22 mouse cellular contexts compared by ENCODE assay signal in the genomic region with DNA sequence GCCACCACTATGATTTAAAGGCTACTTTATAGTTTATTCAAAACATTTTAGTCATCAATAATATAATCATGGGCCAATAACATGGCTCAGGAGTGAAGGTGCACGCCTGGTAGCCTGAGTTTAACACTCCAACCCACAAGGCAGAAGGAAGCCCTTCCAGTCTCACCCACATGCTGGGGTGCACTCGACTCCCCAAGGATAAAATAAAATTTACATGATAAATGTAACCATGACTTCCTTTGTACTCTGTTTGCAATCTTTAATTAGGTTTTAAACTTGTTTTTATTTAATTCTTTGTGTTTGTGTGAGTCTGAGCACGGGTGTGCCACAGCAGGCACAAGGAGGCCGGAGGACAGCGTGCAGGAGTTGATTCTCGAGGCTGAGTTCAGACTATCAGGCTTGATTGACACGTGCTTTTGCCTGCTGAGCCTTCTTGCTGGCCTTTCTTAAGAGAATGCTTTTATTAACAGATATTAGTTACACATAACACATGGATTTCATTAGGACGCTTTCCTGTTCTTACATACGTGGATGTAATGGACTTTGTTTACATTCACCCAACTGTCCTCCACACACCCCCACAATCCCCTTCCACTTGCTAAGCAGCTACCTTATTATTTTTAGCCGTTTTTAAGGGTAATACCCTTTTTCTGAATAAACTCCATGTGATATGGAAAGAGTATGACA. TPM values are rescaled to one million over a fixed set of nuclear protein-coding genes. Genes with fewer than 3 reads are reported as not detected.
DNase-seq lines count a peak whose midpoint lies in the region; ATAC-seq and TF ChIP-seq lines count a peak whose summit lies in the region.
"Had no signal": no experiment of that assay in that cellular context is flagged by ENCODE, and none has a peak within 500 bp of the region (broad histone marks: within the 10 kb centered on the region; RNA-seq: fewer than 3 reads in every experiment).

No protein-coding gene starts in this region.

- no peaks in the 10 kb centered on the region for H3K9me3 ChIP-seq in heart, embryonic 11.5 days (replicated peaks; ENCODE audit: control insufficient read depth, low read length)
- no peaks in the 10 kb centered on the region for H3K9me3 ChIP-seq in intestine, postnatal 0 days (ENCODE audit: control insufficient read depth)
- no peaks in the 10 kb centered on the region for H3K9me3 ChIP-seq in intestine, embryonic 15.5 days
- no peaks in the 10 kb centered on the region for H3K9me3 ChIP-seq in CH12.LX (replicated peaks; ENCODE audit: low read length)
- no peaks in the 10 kb centered on the region for H3K9me3 ChIP-seq in MEL (replicated peaks; ENCODE audit: insufficient read depth, low read length)
- no peaks in the 10 kb centered on the region for H3K9me3 ChIP-seq in kidney, embryonic 14.5 days (ENCODE audit: control insufficient read depth, low read length)
- H3K9me3 ChIP-seq: embryonic facial prominence, embryonic 12.5 days; hindbrain, embryonic 12.5 days; liver, embryonic 12.5 days; midbrain, embryonic 13.5 days; neural tube, embryonic 13.5 days had no signal

- H3K79me2 ChIP-seq in CH12.LX (replicated peaks; ENCODE audit: control insufficient read depth, extremely low read depth, insufficient read depth, poor library complexity, severe bottlenecking): no peaks in the 10 kb centered on the region
- no peaks in the 10 kb centered on the region for H3K79me2 ChIP-seq in MEL (ENCODE audit: control insufficient read depth, insufficient read depth, low read length, poor library complexity)

- H3K36me3 ChIP-seq in heart, embryonic 11.5 days (ENCODE audit: control insufficient read depth, insufficient read depth, low read length): no peaks in the 10 kb centered on the region
- H3K36me3 ChIP-seq in intestine, postnatal 0 days (ENCODE audit: control insufficient read depth, insufficient read depth): no peaks in the 10 kb centered on the region
- no peaks in the 10 kb centered on the region for H3K36me3 ChIP-seq in intestine, embryonic 15.5 days
- H3K36me3 ChIP-seq in CH12.LX (replicated peaks in 1 of 2; ENCODE audit: control insufficient read depth in 1 of 2, insufficient read depth in 1 of 2, low read length in 1 of 2) (no peaks in the 10 kb centered on the region), MEL (ENCODE audit: control insufficient read depth in 1 of 2, insufficient read depth in 2 of 2, low read length in 2 of 2) (no peaks in the 10 kb centered on the region)
- 0 out of 2 replicates have a peak, but pooled peaks cover 2% of the 10 kb centered on the region for H3K36me3 ChIP-seq in kidney, embryonic 14.5 days (ENCODE audit: control insufficient read depth, insufficient read depth, low read length)
- H3K36me3 ChIP-seq: hindbrain, embryonic 12.5 days; liver, embryonic 12.5 days; midbrain, embryonic 13.5 days; neural tube, embryonic 13.5 days had no signal

- peaks cover 46% of the 10 kb centered on the region for H3K4me1 ChIP-seq in heart, embryonic 11.5 days (ENCODE audit: control insufficient read depth, insufficient read depth, low read length)
- H3K4me1 ChIP-seq in intestine, postnatal 0 days (replicated peaks; ENCODE audit: control insufficient read depth, insufficient read depth, low read length): no peaks in the 10 kb centered on the region
- peaks cover 24% of the 10 kb centered on the region for H3K4me1 ChIP-seq in intestine, embryonic 15.5 days (replicated peaks)
- H3K4me1 ChIP-seq in CH12.LX (ENCODE audit: control insufficient read depth in 1 of 2, insufficient read depth in 2 of 2): peaks cover 5 to 12% of the 10 kb centered on the region in 2 experiments
- no peaks in the 10 kb centered on the region for H3K4me1 ChIP-seq in MEL (ENCODE audit: control insufficient read depth in 1 of 2, insufficient read depth in 2 of 2, low read length in 2 of 2)
- peaks cover 22% of the 10 kb centered on the region for H3K4me1 ChIP-seq in kidney, embryonic 14.5 days (ENCODE audit: control insufficient read depth, insufficient read depth, low read length)

- in situ Hi-C loops in CH12.LX (cut with MboI; ENCODE audit: low pct_ligation_motif_present, low pct_unique_long_range_greater_than_20kb, low sequenced_read_pairs): no loop called here

- WGBS in heart, embryonic 11.5 days (ENCODE audit: insufficient replicate concordance): 54% methylated on average over 10 of the region's 10 CpGs
- 62% methylated on average over 10 of the region's 10 CpGs for WGBS in intestine, postnatal 0 days
- 60% methylated on average over 10 of the region's 10 CpGs for WGBS in intestine, embryonic 15.5 days
- 62% methylated on average over 10 of the region's 10 CpGs for whole genome bisulfite sequencing in kidney, embryonic 14.5 days

- dilution Hi-C loops in CH12.LX (cut with MboI; ENCODE audit: extremely low pct_ligation_motif_present, extremely low pct_unique_long_range_greater_than_20kb, low sequenced_read_pairs): no loop called here

- H3K4me2 ChIP-seq in heart, embryonic 11.5 days: peak overlapping the region; percentile 21
- H3K4me2 ChIP-seq in intestine, postnatal 0 days (replicated peaks; ENCODE audit: low read depth): no peak overlapping the region
- H3K4me2 ChIP-seq in intestine, embryonic 15.5 days (replicated peaks): no peak overlapping the region
- peak overlapping the region; percentile 67 for H3K4me2 ChIP-seq in CH12.LX (ENCODE audit: insufficient read depth, low read depth, poor library complexity, severe bottlenecking)
- no peak overlapping the region for H3K4me2 ChIP-seq in kidney, embryonic 14.5 days (replicated peaks; ENCODE audit: low read depth, low read length)
- H3K4me2 ChIP-seq: embryonic facial prominence, embryonic 12.5 days; hindbrain, embryonic 12.5 days; liver, embryonic 12.5 days; lung, embryonic 14.5 days; midbrain, embryonic 13.5 days; neural tube, embryonic 13.5 days had no signal

- TF ChIP-seq RAD21 in CH12.LX (IDR thresholded peaks at IDR 0.05; ENCODE audit: low read depth, low read length) (no peak), MEL (IDR thresholded peaks at IDR 0.05; ENCODE audit: low read depth, low read length) (no peak)

- peak overlapping the region; percentile 3; the same call in 1 of the 2 replicates for H3K27ac ChIP-seq in heart, embryonic 11.5 days (ENCODE audit: low read depth, low read length)
- peak overlapping the region; percentile 41; the same call in 1 of the 2 replicates for H3K27ac ChIP-seq in intestine, postnatal 0 days (ENCODE audit: low read depth, low read length)
- H3K27ac ChIP-seq in intestine, embryonic 15.5 days: no peak overlapping the region
- H3K27ac ChIP-seq in CH12.LX (ENCODE audit: insufficient read depth, low read depth) (no peak overlapping the region), MEL (ENCODE audit: control insufficient read depth, low read depth, low read length) (no peak overlapping the region)
- no peak overlapping the region for H3K27ac ChIP-seq in kidney, embryonic 14.5 days (ENCODE audit: low read depth, low read length)
- H3K27ac ChIP-seq: hindbrain, embryonic 12.5 days; liver, embryonic 12.5 days; midbrain, embryonic 13.5 days; neural tube, embryonic 13.5 days had no signal

- no peak for TF ChIP-seq CTCF in intestine, postnatal 0 days (IDR thresholded peaks at IDR 0.05; ENCODE audit: low read depth)
- TF ChIP-seq CTCF in CH12.LX (conservative IDR thresholded peaks at IDR 0.05 in 1 of 2, IDR thresholded peaks at IDR 0.05 in 1 of 2; ENCODE audit: low read depth in 2 of 2, low read length in 2 of 2) (no peak), MEL (IDR thresholded peaks at IDR 0.05 in 2 of 3, conservative IDR thresholded peaks at IDR 0.05 in 1 of 3; ENCODE audit: control insufficient read depth in 1 of 3, insufficient read depth in 1 of 3, low read depth in 2 of 3, low read length in 3 of 3, poor library complexity in 1 of 3, severe bottlenecking in 1 of 3) (no peak)

- H3K9ac ChIP-seq in heart, embryonic 11.5 days (ENCODE audit: low read depth, low read length): no peak overlapping the region
- no peak overlapping the region for H3K9ac ChIP-seq in intestine, postnatal 0 days (ENCODE audit: low read depth, low read length)
- no peak overlapping the region for H3K9ac ChIP-seq in intestine, embryonic 15.5 days
- H3K9ac ChIP-seq in CH12.LX (ENCODE audit: insufficient read depth, low read depth) (no peak overlapping the region), MEL (ENCODE audit: control insufficient read depth, low read depth, low read length, poor library complexity, severe bottlenecking) (no peak overlapping the region)
- H3K9ac ChIP-seq in kidney, embryonic 14.5 days (ENCODE audit: low read depth, low read length): no peak overlapping the region
- H3K9ac ChIP-seq: embryonic facial prominence, embryonic 12.5 days; forebrain, postnatal 0 days; hindbrain, embryonic 12.5 days; liver, embryonic 12.5 days; lung, embryonic 14.5 days; midbrain, embryonic 13.5 days; neural tube, embryonic 13.5 days had no signal

- no peak for ATAC-seq in heart, embryonic 11.5 days (replicated peaks; ENCODE audit: insufficient number of reproducible peaks, low FRiP score, low TSS enrichment)
- no peak for ATAC-seq in intestine, postnatal 0 days
- ATAC-seq in intestine, embryonic 15.5 days: no peak
- ATAC-seq in kidney, embryonic 14.5 days (ENCODE audit: low FRiP score, low TSS enrichment): no peak
- ATAC-seq: forebrain, postnatal 0 days; liver, embryonic 12.5 days; midbrain, embryonic 13.5 days had no signal

- no peak for DNase-seq in heart, adult 8-10 months (ENCODE audit: low spot score)
- no peak for DNase-seq in CH12.LX (ENCODE audit: extremely low read depth)
- no peak for DNase-seq in MEL (ENCODE audit: low read depth, low spot score)
- no peak for DNase-seq in adrenal gland, postnatal 25 days
- DNase-seq: B cell, adult 2 months; cerebellum, adult 2 months; cerebellum, postnatal 36 days; forebrain, postnatal 0 days; kidney, adult 9 months; kidney, postnatal 36 days; right cerebral cortex, adult 18-20 months; thymus, postnatal 36 days had no signal

- no peaks in the 10 kb centered on the region for H3K27me3 ChIP-seq in heart, embryonic 11.5 days (ENCODE audit: control insufficient read depth, insufficient read depth, low read length)
- H3K27me3 ChIP-seq in intestine, postnatal 0 days (replicated peaks; ENCODE audit: control insufficient read depth, insufficient read depth, low read length): no peaks in the 10 kb centered on the region
- no peaks in the 10 kb centered on the region for H3K27me3 ChIP-seq in intestine, embryonic 15.5 days (replicated peaks)
- H3K27me3 ChIP-seq in CH12.LX (replicated peaks): no peaks in the 10 kb centered on the region
- peaks cover under 1 to 11% of the 10 kb centered on the region in 2 experiments for H3K27me3 ChIP-seq in MEL (ENCODE audit: control insufficient read depth in 1 of 2, insufficient read depth in 2 of 2, low read length in 2 of 2)
- H3K27me3 ChIP-seq in kidney, embryonic 14.5 days (ENCODE audit: control insufficient read depth, insufficient read depth, low read length): no peaks in the 10 kb centered on the region
- H3K27me3 ChIP-seq: embryonic facial prominence, embryonic 12.5 days; hindbrain, embryonic 12.5 days; liver, embryonic 12.5 days; midbrain, embryonic 13.5 days; neural tube, embryonic 13.5 days had no signal

- H3K4me3 ChIP-seq in heart, embryonic 11.5 days (ENCODE audit: low read depth, low read length): no peak overlapping the region
- no peak overlapping the region for H3K4me3 ChIP-seq in intestine, postnatal 0 days (ENCODE audit: low read depth, low read length)
- no peak overlapping the region for H3K4me3 ChIP-seq in intestine, embryonic 15.5 days (replicated peaks)
- H3K4me3 ChIP-seq in CH12.LX (replicated peaks in 1 of 3; ENCODE audit: low read depth in 2 of 3, low read length in 2 of 3, poor library complexity in 1 of 3): no peak overlapping the region
- peak overlapping the region; percentile 24 to 44; a peak in 2 of 4 replicates for H3K4me3 ChIP-seq in MEL (ENCODE audit: control insufficient read depth in 1 of 2, insufficient read depth in 1 of 2, low read depth in 2 of 2, low read length in 2 of 2)
- no peak overlapping the region for H3K4me3 ChIP-seq in kidney, embryonic 14.5 days (ENCODE audit: low read length)
- H3K4me3 ChIP-seq: embryonic facial prominence, embryonic 12.5 days; hindbrain, embryonic 12.5 days; liver, embryonic 12.5 days; midbrain, embryonic 13.5 days; neural tube, embryonic 13.5 days had no signal

- TF ChIP-seq POLR2A in CH12.LX (IDR thresholded peaks at IDR 0.05; ENCODE audit: low read depth, low read length): no peak
- TF ChIP-seq POLR2A in MEL (IDR thresholded peaks at IDR 0.05; ENCODE audit: control insufficient read depth in 1 of 2, insufficient read depth in 1 of 2, low read depth in 1 of 2, low read length in 2 of 2, poor library complexity in 1 of 2): no peak

- no peak for TF ChIP-seq EP300 in CH12.LX (IDR thresholded peaks at IDR 0.05; ENCODE audit: low read length)
- TF ChIP-seq EP300 in MEL (IDR thresholded peaks at IDR 0.05; ENCODE audit: low read depth in 1 of 2, low read length in 2 of 2): no peak

RNA-seq across cellular contexts. Expression of a gene that starts 13.3 kb away (rescaled TPM):
- polyA plus RNA-seq in heart, embryonic 11.5 days (2014; fragmentation: Nextera tagmentation; extraction: Ambion mirVana): 102 and 108 TPM in 2 replicates
- total RNA-seq in heart, adult 8-10 months (2022): 1 to 10 TPM; 3.6 to 4.4 (median 3.9) TPM
- 38.7 and 40.3 TPM in 2 replicates for polyA plus RNA-seq in intestine, postnatal 0 days (2015; fragmentation: Nextera tagmentation; extraction: Ambion mirVana)
- polyA plus RNA-seq in intestine, embryonic 15.5 days (2015; fragmentation: Nextera tagmentation; extraction: Ambion mirVana): 107 and 116 TPM in 2 replicates
- total RNA-seq in CH12.LX (2012; rRNA removed) (0.25 and 0.51 TPM in 2 replicates), CH12.LX (2014; rRNA removed) (0.22 and 0.43 TPM in 2 replicates), MEL (2012; rRNA removed) (0.13 and 0.23 TPM in 2 replicates)
- polyA plus RNA-seq in CH12.LX (2012; ENCODE audit: insufficient read length, low read depth) (1.3 and 1.5 TPM in 2 replicates), MEL (2012; ENCODE audit: insufficient read depth in 1 of 2, insufficient read length in 2 of 2, low read depth in 1 of 2, low replicate concordance in 2 of 2, missing spikeins in 1 of 2) (under 1 TPM in 1 of 2 experiments, not detected in 1; 0.86 TPM)
- total RNA-seq in adrenal gland, postnatal 25 days (2021): 10.4 and 11.6 TPM in 2 replicates
- 72.6 and 135 TPM in 2 replicates for polyA plus RNA-seq in kidney, embryonic 14.5 days (2014; fragmentation: Nextera tagmentation; extraction: Ambion mirVana)

Comparison
In these comparisons a context has a peak if more than half of its experiments do, and no peak if none do; other contexts are left out.
1. H3K27ac ChIP-seq: peak in heart, embryonic 11.5 days (single experiment) and intestine, postnatal 0 days (single experiment); none in intestine, embryonic 15.5 days (single experiment), CH12.LX (single experiment), MEL (single experiment) and kidney, embryonic 14.5 days (single experiment).
2. H3K4me2 ChIP-seq: peak in heart, embryonic 11.5 days (single experiment) and CH12.LX (single experiment); none in intestine, postnatal 0 days (single experiment), intestine, embryonic 15.5 days (single experiment) and kidney, embryonic 14.5 days (single experiment).
3. H3K4me3 ChIP-seq: peak in MEL (2 of 2); none in heart, embryonic 11.5 days (single experiment), intestine, postnatal 0 days (single experiment), intestine, embryonic 15.5 days (single experiment), CH12.LX (0 of 3) and kidney, embryonic 14.5 days (single experiment).
4. RNA of a gene that starts 13.3 kb away (polyA plus RNA-seq): 72.6 to 135 TPM in kidney, embryonic 14.5 days, 107 to 116 TPM in intestine, embryonic 15.5 days, 102 to 108 TPM in heart, embryonic 11.5 days and 38.7 to 40.3 TPM in intestine, postnatal 0 days; 1.3 to 1.5 TPM in CH12.LX and 0.86 TPM in MEL; every median in the first group is over 10 times any median in the second.